Mouse (Mus musculus) adrenal gland, adult (tissue): ENCODE measurements around the gene Tmem107.

Source experiments
- DNase-seq, 2 experiments: peaks; one replicate each; pipeline ENCODE4 v3.0.0; 2022 to 2023; ENCODE audit warnings: low spot score in 1 of 2; ENCODE audit not compliant: inconsistent age in 2 of 2

The Tmem107 gene

DNA sequence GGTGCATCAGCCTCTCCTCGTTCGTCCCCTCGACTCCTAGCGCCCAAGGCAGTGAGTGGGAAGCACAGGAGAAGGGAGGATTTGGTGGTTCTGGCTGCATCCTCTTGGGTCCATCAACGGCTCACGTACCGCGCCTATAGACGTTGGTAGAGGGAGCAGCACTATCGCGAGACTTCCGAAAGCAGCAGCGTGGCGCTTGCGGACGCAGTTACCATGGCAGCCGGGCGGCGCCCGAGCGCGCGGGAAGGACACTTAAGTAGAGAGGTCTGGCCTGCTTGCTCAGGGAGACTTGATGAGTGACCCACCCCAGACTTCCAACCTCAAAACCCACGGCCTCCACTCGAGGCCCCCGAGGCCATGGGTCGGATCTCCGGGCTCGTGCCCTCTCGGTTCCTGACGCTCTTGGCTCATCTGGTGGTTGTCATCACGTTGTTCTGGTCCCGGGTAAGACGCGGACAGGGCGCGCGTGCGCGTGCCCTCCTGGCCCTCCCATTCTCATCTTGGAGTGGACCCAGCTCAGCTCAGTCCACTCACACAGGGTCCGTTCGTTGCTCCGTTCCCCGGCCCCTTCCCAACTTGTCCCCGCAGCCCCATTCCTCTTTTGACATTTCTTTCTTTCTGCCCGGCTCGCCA is at the start of gene Tmem107:
Gene Tmem107, plus strand, starts transcription at position 217 of the 633 bp plus-strand sequence.
- DNase-seq: peak; percentile 95 to 98

DNA sequence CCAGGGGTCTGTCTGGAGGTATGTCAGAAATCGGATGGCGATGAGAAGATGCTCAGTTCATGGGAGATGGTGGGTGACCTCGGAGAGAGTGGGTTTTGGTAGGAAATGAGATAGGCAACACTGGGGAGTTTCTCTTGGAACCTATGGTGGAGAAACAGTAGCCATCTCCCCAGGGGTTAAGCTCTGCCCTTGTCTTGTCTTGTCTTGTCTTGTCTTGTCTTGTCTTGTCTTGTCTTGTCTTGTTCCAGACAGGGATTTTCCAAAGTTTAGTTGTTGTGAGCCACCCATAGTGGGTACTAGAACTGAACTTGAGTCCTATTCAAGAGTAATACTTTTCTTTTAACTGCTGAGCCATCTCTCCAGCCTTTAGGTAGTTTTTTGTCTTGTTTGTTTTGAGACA is 44.0 kb upstream of the Tmem107 start:
- no peak for DNase-seq

DNA sequence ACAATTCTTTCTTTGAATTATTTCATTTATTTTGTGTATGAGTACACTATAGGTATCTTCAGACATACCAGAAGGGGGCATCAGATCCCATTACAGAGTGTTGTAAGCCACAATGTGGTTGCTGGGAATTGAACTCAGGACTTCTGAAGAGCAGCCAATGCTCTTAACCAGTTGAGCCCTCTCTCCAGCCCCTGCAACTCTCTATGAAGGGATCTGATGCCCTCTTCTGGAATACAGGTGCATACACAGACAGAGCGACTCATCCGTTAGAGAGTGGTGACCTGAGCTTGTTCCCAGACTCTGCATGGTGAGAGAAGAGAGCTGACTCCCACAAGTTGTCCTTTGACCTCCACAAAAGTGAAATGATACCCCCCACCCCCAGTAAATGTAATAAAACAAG is 41.8 kb upstream of the Tmem107 start:
- DNase-seq: no peak

- peak in 1 of 2 experiments; percentile 45 for DNase-seq
Measured at GRCm38 (mm10) chr11:69033552-69033951, 37.1 kb upstream of the Tmem107 start.

DNA sequence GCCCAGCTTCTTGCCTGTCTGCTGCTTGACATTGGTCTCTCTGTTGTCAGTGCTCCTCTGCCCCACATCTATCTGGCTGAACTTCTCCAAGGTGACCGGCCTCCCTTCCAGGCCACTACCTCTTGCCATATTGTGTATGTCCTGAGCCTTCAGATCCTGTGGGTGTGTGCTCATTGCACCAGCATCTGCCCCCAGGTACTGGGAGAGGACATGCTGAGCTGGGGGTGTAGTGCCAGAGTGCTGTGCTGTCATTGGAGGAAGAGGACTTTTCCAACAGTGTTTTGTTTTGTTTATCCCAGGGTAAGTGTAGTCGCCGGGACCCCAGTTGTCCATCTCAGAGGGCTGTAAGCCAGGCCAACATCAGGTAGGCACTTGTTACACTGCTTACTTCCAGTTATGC is 36.0 kb upstream of the Tmem107 start:
- peak in 1 of 2 experiments; percentile 58 for DNase-seq

DNA sequence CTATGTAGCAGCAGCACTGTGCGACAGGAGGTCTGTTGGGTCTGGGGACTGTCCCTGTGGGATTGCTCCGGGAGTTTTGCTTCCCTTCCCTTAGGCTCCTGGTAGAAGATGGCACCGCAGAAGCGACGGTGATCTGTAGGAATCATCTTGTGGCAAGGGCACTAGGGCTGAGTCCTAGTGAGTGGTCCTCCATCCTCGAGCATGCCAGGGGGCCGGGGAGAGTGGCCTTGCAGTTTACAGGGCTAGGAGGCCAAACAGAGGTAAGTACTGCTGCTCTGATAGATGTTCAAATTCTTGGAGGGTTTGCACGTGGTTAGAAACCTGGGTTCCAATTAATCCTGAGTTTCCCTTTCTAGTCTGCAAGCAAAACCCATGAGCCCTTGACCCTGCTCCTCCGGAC is 35.2 kb upstream of the Tmem107 start:
- DNase-seq: no peak

GRCm38 (mm10) chr11:69035849-69036248 is 34.8 kb upstream of the Tmem107 start:
- peak; percentile 92 to 97 for DNase-seq

DNA sequence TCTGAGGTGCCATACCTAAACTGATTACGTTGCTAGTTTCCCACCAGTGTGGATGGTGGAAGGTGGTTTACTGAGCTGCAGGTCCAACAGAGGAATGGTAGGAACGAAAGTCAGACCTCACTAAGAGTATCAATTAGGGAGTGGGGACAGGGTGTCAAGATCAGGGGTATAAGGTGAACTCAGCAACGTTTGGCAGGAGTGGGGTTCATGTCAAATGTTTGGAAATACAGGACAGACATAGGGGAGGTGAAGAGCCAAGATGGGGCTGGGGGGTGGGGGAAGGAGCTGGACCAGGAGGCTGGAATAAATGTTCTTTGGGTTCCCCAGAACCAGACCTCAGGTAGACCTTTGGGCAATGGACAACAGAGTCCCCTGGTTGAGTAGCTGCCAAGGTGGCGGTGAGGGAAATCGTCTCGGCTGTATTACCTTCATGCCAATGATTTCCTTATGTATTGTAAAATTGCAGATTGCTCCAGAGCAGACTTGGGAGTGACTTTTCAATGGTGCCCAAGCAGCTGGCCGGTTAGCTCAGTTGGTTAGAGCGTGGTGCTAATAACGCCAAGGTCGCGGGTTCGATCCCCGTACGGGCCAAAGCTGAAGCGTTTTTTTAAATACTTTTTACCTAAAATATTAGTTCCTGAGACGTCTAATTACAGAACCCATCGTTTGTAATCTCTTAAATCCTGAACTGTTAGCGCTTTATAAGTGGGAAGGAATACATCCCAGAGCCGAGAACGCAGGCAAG is 33.9 kb upstream of the Tmem107 start:
- peak; percentile 90 to 98 for DNase-seq

- DNase-seq: peak; percentile 89 to 97
Measured at GRCm38 (mm10) chr11:69037231-69038061, 33.2 kb upstream of the Tmem107 start.

DNA sequence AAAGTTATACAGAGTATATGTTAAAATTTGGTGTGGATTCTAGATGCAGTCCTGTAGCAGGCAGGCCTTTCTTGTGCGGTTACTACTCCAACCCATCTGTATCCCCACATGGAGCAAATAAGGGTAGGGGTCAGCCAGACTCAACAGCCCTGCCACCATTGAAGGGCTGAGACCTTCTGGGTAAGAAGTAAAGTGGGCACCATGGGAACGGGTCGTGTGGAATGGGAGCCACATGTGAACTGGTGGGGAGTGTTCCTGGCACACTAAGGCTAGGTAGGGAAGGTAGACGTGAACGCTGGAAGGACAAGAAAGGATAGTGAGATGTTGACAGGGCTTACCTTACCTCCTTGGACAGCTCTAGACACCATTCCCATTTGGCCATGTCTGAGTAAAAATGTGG is 32.4 kb upstream of the Tmem107 start:
- DNase-seq: peak; percentile 33 to 56

DNA sequence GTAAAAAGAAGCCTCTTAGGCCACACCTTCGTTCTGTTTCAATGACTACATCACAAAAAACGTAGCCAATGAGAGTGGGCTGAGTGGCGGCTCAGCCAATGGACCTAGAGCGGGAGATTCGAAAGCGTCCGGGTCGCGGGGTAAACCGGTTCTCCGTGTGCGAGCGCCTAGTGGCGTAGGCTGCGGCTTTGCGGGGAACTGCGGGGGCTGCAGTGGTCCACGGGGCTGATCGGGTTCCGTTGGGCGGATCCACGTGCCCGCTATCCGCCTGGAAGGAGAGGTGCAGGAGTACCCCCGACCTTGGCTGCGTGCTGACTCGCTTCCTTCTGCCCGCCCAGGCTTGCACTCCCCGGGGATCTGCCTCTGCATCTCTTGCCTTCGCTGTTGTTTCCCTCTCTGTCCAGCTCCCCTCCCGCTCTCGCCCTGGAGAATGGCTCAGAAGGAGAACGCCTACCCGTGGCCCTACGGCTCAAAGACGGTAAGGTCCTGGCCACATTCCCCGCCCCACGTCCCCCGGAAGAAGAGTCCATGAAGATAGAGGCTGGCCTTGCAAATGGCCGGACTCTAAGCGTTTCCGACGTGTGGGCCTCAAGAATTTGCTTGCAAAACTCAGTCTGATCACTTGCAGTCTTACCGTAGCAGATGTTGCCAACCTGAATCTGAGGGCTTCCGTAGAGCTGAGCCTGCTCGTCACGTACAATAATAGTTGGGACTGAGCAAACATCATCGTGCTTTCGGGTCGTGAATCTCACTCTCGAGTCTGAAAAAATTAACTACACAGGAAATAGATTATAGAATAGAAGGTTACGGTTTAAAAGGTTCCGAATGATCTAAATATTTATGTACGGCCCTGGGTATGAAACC is 24.8 kb upstream of the Tmem107 start, which contains the start of gene Aurkb:
Gene Aurkb, plus strand, starts transcription at position 117 of the 864 bp plus-strand sequence.
- peak; percentile 81 to 94 for DNase-seq

- no peak for DNase-seq
Measured at GRCm38 (mm10) chr11:69046395-69046774, 24.2 kb upstream of the Tmem107 start.

DNA sequence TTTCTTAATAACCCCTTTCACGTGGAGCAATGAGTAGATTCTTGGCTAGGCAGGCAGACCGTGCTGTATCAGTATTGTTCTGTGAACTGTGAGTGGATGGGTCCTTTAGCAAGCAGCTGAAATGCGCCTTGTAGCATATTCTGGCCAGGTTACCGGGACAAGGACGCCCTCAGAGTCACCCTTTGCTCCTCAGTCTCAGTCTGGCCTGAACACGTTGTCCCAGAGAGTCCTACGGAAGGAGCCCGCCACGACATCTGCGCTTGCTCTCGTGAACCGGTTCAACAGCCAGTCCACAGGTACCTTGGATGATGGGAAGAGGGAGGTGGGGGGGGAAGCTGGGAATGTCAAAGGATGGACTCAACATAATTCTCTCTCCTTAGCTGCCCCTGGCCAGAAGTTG is 23.0 kb upstream of the Tmem107 start:
- DNase-seq: no peak

- DNase-seq: no peak
Measured at GRCm38 (mm10) chr11:69048151-69048550, 22.5 kb upstream of the Tmem107 start.

- peak in 1 of 2 experiments; percentile 46 for DNase-seq
Measured at GRCm38 (mm10) chr11:69050748-69051147, 19.9 kb upstream of the Tmem107 start.

DNA sequence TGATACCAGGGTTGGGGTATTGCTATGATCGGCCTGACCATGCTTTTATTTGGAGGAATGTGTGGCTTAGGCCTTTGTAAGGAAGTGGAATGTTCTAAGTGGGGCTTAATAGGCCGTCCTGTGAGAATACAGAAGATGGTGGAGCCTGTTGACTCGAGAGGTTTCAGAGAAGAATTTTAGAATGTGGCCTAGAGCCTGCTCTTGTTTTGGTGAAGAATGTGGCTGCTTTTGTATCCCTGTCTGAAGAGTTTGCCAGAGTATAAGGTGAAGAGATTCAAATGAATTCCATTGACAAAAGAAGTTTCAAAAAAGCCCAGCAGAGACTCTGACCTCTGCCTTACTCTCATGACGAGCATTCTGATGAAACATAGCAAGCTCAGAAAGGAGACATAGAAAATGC is 18.8 kb upstream of the Tmem107 start:
- DNase-seq: no peak

DNA sequence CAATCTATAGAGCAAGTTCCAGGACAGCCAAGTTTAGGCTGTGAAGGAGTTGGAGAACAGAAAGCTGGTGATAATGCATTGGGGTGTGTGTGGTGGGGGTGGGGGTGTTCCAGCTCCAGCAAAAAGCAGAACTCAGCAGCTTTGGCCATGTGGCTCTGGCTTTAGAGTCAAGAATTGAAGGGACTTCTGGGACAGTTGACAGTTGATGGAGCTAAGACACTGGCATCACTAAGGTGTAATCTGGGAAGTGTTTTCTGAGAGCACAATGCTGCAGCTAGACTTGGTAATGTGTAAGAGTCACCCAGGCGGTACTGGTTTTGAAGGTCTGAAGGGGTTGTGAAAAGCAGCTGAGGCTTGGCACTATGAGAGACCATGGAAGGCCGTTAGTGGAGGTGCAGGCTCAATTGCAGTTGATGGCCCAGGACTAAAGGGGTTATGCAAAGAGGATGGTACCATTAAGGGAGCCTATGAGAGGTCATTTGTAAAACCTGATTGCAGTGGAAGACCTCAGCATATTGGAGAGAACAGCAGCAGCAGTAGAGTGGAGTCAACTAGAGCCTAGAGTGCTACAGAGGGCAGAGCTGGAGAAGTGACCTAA is 17.7 kb upstream of the Tmem107 start:
- no peak for DNase-seq

GRCm38 (mm10) chr11:69053848-69054247 is 16.8 kb upstream of the Tmem107 start:
- no peak for DNase-seq

- no peak for DNase-seq
Measured at GRCm38 (mm10) chr11:69058265-69058664, 12.3 kb upstream of the Tmem107 start.

DNA sequence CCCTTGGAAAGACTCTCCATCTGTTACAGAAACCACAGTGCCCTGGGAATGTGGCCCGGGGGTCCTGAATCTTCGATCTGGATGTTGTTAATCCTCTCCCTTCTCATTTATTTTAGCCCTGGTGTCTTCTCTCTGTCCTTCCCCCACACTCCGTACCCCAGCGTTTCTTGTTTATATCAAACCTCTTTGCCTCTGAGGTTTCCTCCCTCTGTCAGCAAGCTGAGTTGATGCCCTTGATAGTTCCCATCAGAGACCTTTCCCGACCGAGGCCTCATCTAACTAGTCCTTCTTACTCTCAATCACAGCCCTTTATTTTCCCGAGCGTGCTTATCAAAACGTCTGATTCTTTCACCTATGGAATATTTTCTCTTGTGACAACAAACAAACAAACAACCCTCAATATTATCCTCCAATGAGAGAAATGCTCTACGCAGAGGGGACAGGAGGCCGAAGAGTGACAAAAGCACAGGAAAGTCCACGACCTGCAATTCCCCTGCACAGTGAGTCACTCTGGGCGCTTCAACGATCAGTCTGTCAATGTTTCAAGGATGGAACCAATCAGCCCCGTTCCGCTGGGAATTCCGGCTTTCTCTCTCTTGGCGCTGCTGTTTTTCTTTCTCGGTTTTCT is 11.8 kb upstream of the Tmem107 start:
- DNase-seq: no peak
